ENCODE assay signal across 10 mouse cellular contexts in genomic region chr10:12587318-12587717, GRCm38 (mm10).
"Had no signal": no experiment of that assay in that cellular context is flagged by ENCODE, and none has a peak within 500 bp of the region (broad histone marks: within the 10 kb centered on the region; RNA-seq: fewer than 3 reads in every experiment).

No protein-coding gene starts in this region.

- H3K27ac ChIP-seq: limb, embryonic 13.5 days; liver, embryonic 14.5 days had no signal

- H3K4me1 ChIP-seq: limb, embryonic 13.5 days had no signal

- H3K9me3 ChIP-seq: limb, embryonic 13.5 days had no signal

- H3K36me3 ChIP-seq: limb, embryonic 13.5 days had no signal

- H3K4me2 ChIP-seq: limb, embryonic 13.5 days had no signal

- DNase-seq: kidney, adult 18-20 months; kidney, postnatal 10 days; kidney, postnatal 4 days; left cerebral cortex, postnatal 4 days; lung, adult 18-20 months; right cerebral cortex, adult 18-20 months; right cerebral cortex, postnatal 25 days; thymus, postnatal 36 days had no signal

- H3K9ac ChIP-seq: limb, embryonic 13.5 days; liver, embryonic 14.5 days had no signal

- H3K27me3 ChIP-seq: limb, embryonic 13.5 days had no signal

- H3K4me3 ChIP-seq: limb, embryonic 13.5 days had no signal
